Mouse (Mus musculus) liver, adult 2 months (tissue): ENCODE measurements around the gene Slc48a1. TPM values are rescaled to one million over a fixed set of nuclear protein-coding genes. Genes with fewer than 3 reads are reported as not detected.

Experiments
- DNase-seq: peaks from one replicate; pipeline ENCODE4 v3.0.0-alpha.2; 2011; ENCODE audit warnings: low read depth, low spot score; ENCODE audit errors: extremely low read depth
- H3K27ac ChIP-seq: fragments of 200-500 bp; replicated peaks from 2 replicates; pipeline ENCODE4 v1.5.1; 2012; ENCODE audit warnings: low read depth, mild to moderate bottlenecking, control low read depth, inconsistent platforms, low read length; ENCODE audit not compliant: insufficient read depth
- H3K27me3 ChIP-seq: fragments of 200-500 bp; 2 replicates; pipeline ENCODE4 v1.6.1; 2012; ENCODE audit warnings: mild to moderate bottlenecking, moderate library complexity, low read length, inconsistent platforms; ENCODE audit not compliant: control insufficient read depth, insufficient read depth
- H3K36me3 ChIP-seq: fragments of 200-500 bp; 2 replicates; pipeline ENCODE4 v1.6.1; 2012; ENCODE audit warnings: low read length, inconsistent platforms; ENCODE audit not compliant: control insufficient read depth, insufficient read depth
- H3K4me1 ChIP-seq: fragments of 200-500 bp; 2 replicates; pipeline ENCODE4 v1.6.1; 2011; ENCODE audit warnings: low read length; ENCODE audit not compliant: control insufficient read depth, insufficient read depth
- H3K4me3 ChIP-seq: fragments of 200-500 bp; 2 replicates; pipeline ENCODE4 v1.5.1; 2011; ENCODE audit warnings: low read depth, mild to moderate bottlenecking, control low read depth, low read length, moderate library complexity; ENCODE audit not compliant: insufficient read depth
- H3K79me2 ChIP-seq: fragments of 200-500 bp; 2 replicates; pipeline ENCODE4 v1.6.1; 2012; ENCODE audit warnings: inconsistent platforms, mild to moderate bottlenecking, low read length, moderate library complexity; ENCODE audit not compliant: control insufficient read depth, insufficient read depth
- H3K9ac ChIP-seq: fragments of 200-500 bp; 2 replicates; pipeline ENCODE4 v1.6.1; 2012; ENCODE audit warnings: low read depth, mild to moderate bottlenecking, control low read depth, inconsistent platforms, low read length
- CTCF ChIP-seq: fragments of 200-500 bp; IDR thresholded peaks from 2 replicates; pipeline ENCODE4 v1.5.1; 2011; ENCODE audit warnings: low read depth, low read length, control low read depth
- POLR2A ChIP-seq: fragments of 200-500 bp; IDR thresholded peaks from 2 replicates; pipeline ENCODE4 v1.6.1; 2011; ENCODE audit warnings: low read length, control low read depth; ENCODE audit not compliant: insufficient read depth; ENCODE audit errors: extremely low read depth
- WGBS: fragments of 180-500 bp; shearing (Covaris S2); methylation state at CpG from one replicate; pipeline ENCODE4 v1.1.7; 2018; 5-methylcytosine and 5-hydroxymethylcytosine counted together
- polyA plus RNA-seq: library from polyadenylated mRNA; depleted of rRNA; stranded (reverse); fragments of >200 nt; gene quantifications from 2 replicates; pipeline ENCODE4 v1.2.3, GENCODE M21; 2012
- total RNA-seq: library from RNA; depleted of rRNA; stranded (reverse); fragments of >200 nt; gene quantifications from 2 replicates; pipeline ENCODE4 v1.2.3, GENCODE M21; 2014

Gene Slc48a1
- total and polyA plus RNA-seq, 2 experiments: 15.2 to 54.9 TPM

GRCm38 (mm10) chr15:97794268-97794667 is 15.9 kb downstream of the Slc48a1 start:
- no peaks in the 10 kb centered on the region for H3K79me2 ChIP-seq
- H3K27me3 ChIP-seq: no peaks in the 10 kb centered on the region
- no peak for TF ChIP-seq POLR2A
- peak; percentile 19; the same call in 1 of the 2 replicates for TF ChIP-seq CTCF
- DNase-seq: no peak
- no peaks in the 10 kb centered on the region; the same call in 1 of the 2 replicates for H3K4me1 ChIP-seq
- H3K36me3 ChIP-seq: no peaks in the 10 kb centered on the region
- H3K4me3 ChIP-seq: no peak overlapping the region
- WGBS: 78% methylated on average over 5 of the region's 5 CpGs
- no peak overlapping the region for H3K27ac ChIP-seq
- H3K9ac ChIP-seq: no peak overlapping the region

GRCm38 (mm10) chr15:97795559-97796235 is 17.4 kb downstream of the Slc48a1 start:
- no peak overlapping the region for H3K9ac ChIP-seq
- no peaks in the 10 kb centered on the region for H3K36me3 ChIP-seq
- no peak overlapping the region for H3K27ac ChIP-seq
- no peaks in the 10 kb centered on the region for H3K27me3 ChIP-seq
- H3K79me2 ChIP-seq: no peaks in the 10 kb centered on the region
- WGBS: 92% methylated on average over 10 of the region's 10 CpGs
- no peak overlapping the region for H3K4me3 ChIP-seq
- DNase-seq: no peak
- no peak for TF ChIP-seq POLR2A
- TF ChIP-seq CTCF: no peak
- no peaks in the 10 kb centered on the region for H3K4me1 ChIP-seq

GRCm38 (mm10) chr15:97796674-97797310 is 18.5 kb downstream of the Slc48a1 start:
- TF ChIP-seq CTCF (no peak), POLR2A (no peak)
- no peaks in the 10 kb centered on the region for H3K79me2 ChIP-seq
- H3K36me3 ChIP-seq: peaks cover 2% of the 10 kb centered on the region; the same call in 1 of the 2 replicates
- no peaks in the 10 kb centered on the region for H3K27me3 ChIP-seq
- no peak overlapping the region for H3K9ac ChIP-seq
- no peak overlapping the region for H3K4me3 ChIP-seq
- 90% methylated on average over 17 of the region's 17 CpGs for WGBS
- no peak overlapping the region for H3K27ac ChIP-seq
- no peaks in the 10 kb centered on the region for H3K4me1 ChIP-seq
- DNase-seq: no peak

- TF ChIP-seq POLR2A (no peak), CTCF (no peak)
- no peaks in the 10 kb centered on the region for H3K79me2 ChIP-seq
- peaks cover 2% of the 10 kb centered on the region; the same call in 1 of the 2 replicates for H3K36me3 ChIP-seq
- no peak overlapping the region for H3K4me3 ChIP-seq
- H3K9ac ChIP-seq: no peak overlapping the region
- H3K27me3 ChIP-seq: peaks cover 2% of the 10 kb centered on the region; the same call in 1 of the 2 replicates
- DNase-seq: peak; percentile 40
- 0 out of 2 replicates have a peak overlapping the region, but pooled peaks have one; percentile 22 for H3K27ac ChIP-seq
- H3K4me1 ChIP-seq: no peaks in the 10 kb centered on the region
- WGBS: 60% methylated on average over 17 of the region's 17 CpGs
These were observed 19.8 kb downstream of the Slc48a1 start for GRCm38 (mm10) chr15:97798134-97798533.

GRCm38 (mm10) chr15:97799446-97799845 is 21.1 kb downstream of the Slc48a1 start:
- 87% methylated on average over 11 of the region's 11 CpGs for WGBS
- H3K9ac ChIP-seq: no peak overlapping the region
- TF ChIP-seq POLR2A (no peak), CTCF (no peak)
- H3K4me3 ChIP-seq: no peak overlapping the region
- DNase-seq: no peak
- peaks cover 2% of the 10 kb centered on the region; the same call in 1 of the 2 replicates for H3K27me3 ChIP-seq
- peaks cover 2% of the 10 kb centered on the region; the same call in 1 of the 2 replicates for H3K36me3 ChIP-seq
- no peaks in the 10 kb centered on the region for H3K79me2 ChIP-seq
- no peak overlapping the region for H3K27ac ChIP-seq
- H3K4me1 ChIP-seq: no peaks in the 10 kb centered on the region
